Mouse (Mus musculus): ENCODE measurements around the gene Purb.

- no peak for TF ChIP-seq CTCF (IDR thresholded peaks at IDR 0.05; ENCODE audit: low read depth)
- no peak for TF ChIP-seq EP300 (optimal IDR thresholded peaks at IDR 0.05)
Measured at GRCm38 (mm10) chr11:6418751-6419150, 57.0 kb downstream of the Purb start.
